In the genomic region with DNA sequence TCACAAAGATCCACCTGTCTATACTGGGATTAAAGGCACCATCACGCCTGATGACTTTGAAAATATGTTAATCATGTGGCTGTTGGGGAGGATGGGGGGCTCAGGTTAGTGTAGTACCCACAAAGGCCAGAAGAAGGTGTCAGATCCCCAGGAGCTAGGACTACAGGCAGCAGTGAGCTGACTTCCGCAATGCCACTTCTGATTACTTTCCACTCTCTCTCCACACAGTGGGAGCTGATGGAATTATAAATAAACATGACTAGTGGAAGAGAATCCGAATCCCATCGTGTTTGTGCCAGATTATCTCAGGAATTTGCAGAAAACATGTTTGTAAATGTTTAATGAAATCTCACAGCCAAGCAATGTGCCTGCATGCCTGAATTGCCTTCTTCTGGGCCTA, we compare ENCODE assay signal across 9 mouse cellular contexts. TPM values are rescaled to one million over a fixed set of nuclear protein-coding genes. Genes with fewer than 3 reads are reported as not detected.
A peak's percentile ranks its signal among the peaks of the same experiment; 100 is the strongest.
DNase-seq lines count a peak whose midpoint lies in the region; ATAC-seq and TF ChIP-seq lines count a peak whose summit lies in the region.
"Had no signal": no experiment of that assay in that cellular context is flagged by ENCODE, and none has a peak within 500 bp of the region (broad histone marks: within the 10 kb centered on the region; RNA-seq: fewer than 3 reads in every experiment).

No protein-coding gene starts in this region.

- H3K4me1 ChIP-seq in hindbrain, embryonic 14.5 days (replicated peaks; ENCODE audit: control insufficient read depth, insufficient read depth, low read length), result 0 out of 2 replicates have a peak, but pooled peaks cover 5% of the 10 kb centered on the region
- H3K4me1 ChIP-seq in hindbrain, embryonic 11.5 days (replicated peaks; ENCODE audit: control insufficient read depth, insufficient read depth, low read length), result peaks cover 3% of the 10 kb centered on the region; the same call in 1 of the 2 replicates
- H3K4me1 ChIP-seq in ES-Bruce4 (ENCODE audit: control insufficient read depth, insufficient read depth, low read length), result peaks cover 20% of the 10 kb centered on the region
- peaks cover 49% of the 10 kb centered on the region for H3K4me1 ChIP-seq in forebrain, embryonic 13.5 days
- H3K4me1 ChIP-seq in lung, embryonic 14.5 days (ENCODE audit: insufficient read depth), result no peaks in the 10 kb centered on the region

- no peak overlapping the region for H3K4me2 ChIP-seq in hindbrain, embryonic 14.5 days (replicated peaks)
- H3K4me2 ChIP-seq in hindbrain, embryonic 11.5 days (replicated peaks; ENCODE audit: low read depth, low read length), result no peak overlapping the region
- no peak overlapping the region for H3K4me2 ChIP-seq in forebrain, embryonic 13.5 days
- no peak overlapping the region for H3K4me2 ChIP-seq in lung, embryonic 14.5 days
- H3K4me2 ChIP-seq: embryonic facial prominence, embryonic 15.5 days had no signal

- DNase-seq in hindbrain, embryonic 14.5 days (ENCODE audit: low spot score), result no peak
- no peak for DNase-seq in hindbrain, embryonic 11.5 days (ENCODE audit: low spot score)
- DNase-seq in lung, embryonic 14.5 days, result peak; percentile 53
- DNase-seq in spleen, adult 18-20 months, result no peak

- H3K36me3 ChIP-seq in hindbrain, embryonic 14.5 days (replicated peaks; ENCODE audit: control insufficient read depth, insufficient read depth), result no peaks in the 10 kb centered on the region
- no peaks in the 10 kb centered on the region for H3K36me3 ChIP-seq in hindbrain, embryonic 11.5 days (ENCODE audit: control insufficient read depth, insufficient read depth, low read length)
- H3K36me3 ChIP-seq in ES-Bruce4 (ENCODE audit: control insufficient read depth, insufficient read depth, low read length, poor library complexity, severe bottlenecking), result no peaks in the 10 kb centered on the region
- no peaks in the 10 kb centered on the region for H3K36me3 ChIP-seq in forebrain, embryonic 13.5 days (ENCODE audit: poor library complexity, severe bottlenecking)
- no peaks in the 10 kb centered on the region for H3K36me3 ChIP-seq in lung, embryonic 14.5 days (ENCODE audit: insufficient read depth)
- H3K36me3 ChIP-seq: embryonic facial prominence, embryonic 15.5 days had no signal

- TF ChIP-seq POLR2A in ES-Bruce4 (IDR thresholded peaks at IDR 0.05; ENCODE audit: insufficient read depth, low read length), result no peak

- peak; percentile 31 for TF ChIP-seq CTCF in ES-Bruce4 (IDR thresholded peaks at IDR 0.05; ENCODE audit: low read depth, low read length)
- peak; percentile 61 for TF ChIP-seq CTCF in lung, embryonic 14.5 days (IDR thresholded peaks at IDR 0.05; ENCODE audit: low read depth)

- 0 out of 2 replicates have a peak, but pooled peaks have one; percentile 31 for ATAC-seq in hindbrain, embryonic 14.5 days (ENCODE audit: low FRiP score)
- ATAC-seq in hindbrain, embryonic 11.5 days (ENCODE audit: low FRiP score), result no peak
- ATAC-seq in forebrain, embryonic 13.5 days, result 0 out of 2 replicates have a peak, but pooled peaks have one; percentile 53
- peak; percentile 55 for ATAC-seq in lung, embryonic 14.5 days (ENCODE audit: insufficient read depth)
- ATAC-seq in megakaryocyte, adult 5-6 weeks (ENCODE audit: poor library complexity, severe bottlenecking), result no peak
- no peak for ATAC-seq in inflammation-experienced regulatory T-cells, adult 6 months

- TF ChIP-seq EP300 in ES-Bruce4 (IDR thresholded peaks at IDR 0.05; ENCODE audit: insufficient read depth, low read depth, low read length), result no peak

- no peaks in the 10 kb centered on the region for H3K9me3 ChIP-seq in hindbrain, embryonic 14.5 days (ENCODE audit: control insufficient read depth, low read length)
- H3K9me3 ChIP-seq in hindbrain, embryonic 11.5 days (ENCODE audit: control insufficient read depth, low read length), result no peaks in the 10 kb centered on the region
- no peaks in the 10 kb centered on the region for H3K9me3 ChIP-seq in ES-Bruce4 (replicated peaks; ENCODE audit: control insufficient read depth, insufficient read depth, low read length, poor library complexity, severe bottlenecking)
- no peaks in the 10 kb centered on the region for H3K9me3 ChIP-seq in forebrain, embryonic 13.5 days (replicated peaks)
- H3K9me3 ChIP-seq in lung, embryonic 14.5 days (ENCODE audit: low read depth, low read length), result no peaks in the 10 kb centered on the region
- H3K9me3 ChIP-seq: embryonic facial prominence, embryonic 15.5 days had no signal

- 42% methylated on average over 4 of the region's 4 CpGs for WGBS in hindbrain, embryonic 14.5 days
- WGBS in hindbrain, embryonic 11.5 days, result 48% methylated on average over 4 of the region's 4 CpGs
- 25% methylated on average over 4 of the region's 4 CpGs for WGBS in forebrain, embryonic 13.5 days
- WGBS in lung, embryonic 14.5 days, result 27% methylated on average over 4 of the region's 4 CpGs

- no peaks in the 10 kb centered on the region for H3K27me3 ChIP-seq in hindbrain, embryonic 14.5 days (ENCODE audit: control insufficient read depth, insufficient read depth, low read length)
- H3K27me3 ChIP-seq in hindbrain, embryonic 11.5 days (ENCODE audit: control insufficient read depth, insufficient read depth, low read length), result no peaks in the 10 kb centered on the region
- H3K27me3 ChIP-seq in ES-Bruce4 (ENCODE audit: control insufficient read depth, insufficient read depth, low read length, poor library complexity, severe bottlenecking), result no peaks in the 10 kb centered on the region
- H3K27me3 ChIP-seq in forebrain, embryonic 13.5 days, result no peaks in the 10 kb centered on the region
- H3K27me3 ChIP-seq in lung, embryonic 14.5 days (ENCODE audit: insufficient read depth, low read length), result no peaks in the 10 kb centered on the region
- H3K27me3 ChIP-seq: embryonic facial prominence, embryonic 15.5 days had no signal

- no peak overlapping the region for H3K9ac ChIP-seq in hindbrain, embryonic 14.5 days
- no peak overlapping the region for H3K9ac ChIP-seq in hindbrain, embryonic 11.5 days (ENCODE audit: low read depth, low read length)
- H3K9ac ChIP-seq in ES-Bruce4 (ENCODE audit: low read depth, poor library complexity, severe bottlenecking), result no peak overlapping the region
- no peak overlapping the region for H3K9ac ChIP-seq in forebrain, embryonic 13.5 days
- H3K9ac ChIP-seq in lung, embryonic 14.5 days, result no peak overlapping the region
- H3K9ac ChIP-seq: embryonic facial prominence, embryonic 15.5 days had no signal

- H3K4me3 ChIP-seq in hindbrain, embryonic 14.5 days (replicated peaks; ENCODE audit: low read length), result no peak overlapping the region
- H3K4me3 ChIP-seq in hindbrain, embryonic 11.5 days (ENCODE audit: low read depth, low read length), result no peak overlapping the region
- H3K4me3 ChIP-seq in ES-Bruce4 (ENCODE audit: low read depth, low read length), result no peak overlapping the region
- no peak overlapping the region for H3K4me3 ChIP-seq in forebrain, embryonic 13.5 days
- H3K4me3 ChIP-seq in lung, embryonic 14.5 days (ENCODE audit: low read depth, low read length), result no peak overlapping the region
- H3K4me3 ChIP-seq: embryonic facial prominence, embryonic 15.5 days had no signal

- H3K27ac ChIP-seq in hindbrain, embryonic 14.5 days, result no peak overlapping the region
- no peak overlapping the region for H3K27ac ChIP-seq in hindbrain, embryonic 11.5 days (ENCODE audit: low read depth, low read length)
- H3K27ac ChIP-seq in ES-Bruce4 (ENCODE audit: insufficient read depth, low read length), result no peak overlapping the region
- peak overlapping the region; percentile 61 for H3K27ac ChIP-seq in forebrain, embryonic 13.5 days
- peak overlapping the region; percentile 42 for H3K27ac ChIP-seq in lung, embryonic 14.5 days (ENCODE audit: low read depth)
- H3K27ac ChIP-seq: embryonic facial prominence, embryonic 15.5 days had no signal

RNA-seq across cellular contexts. Expression of a gene that starts 46.1 kb away (rescaled TPM):
- polyA plus RNA-seq in hindbrain, embryonic 14.5 days (2014; fragmentation: Nextera tagmentation; extraction: Ambion mirVana), result 5.6 and 7.3 TPM in 2 replicates
- polyA plus RNA-seq in hindbrain, embryonic 11.5 days (2014; fragmentation: Nextera tagmentation; extraction: Ambion mirVana), result 8.4 and 8.8 TPM in 2 replicates
- polyA plus RNA-seq in ES-Bruce4 (2011; ENCODE audit: insufficient read depth, insufficient read length, low read depth, missing spikeins), result 80.0 and 80.5 TPM in 2 replicates
- 13.1 and 15.6 TPM in 2 replicates for polyA plus RNA-seq in forebrain, embryonic 13.5 days (2015; fragmentation: Nextera tagmentation; extraction: Ambion mirVana)
- 9.5 and 10.3 TPM in 2 replicates for polyA plus RNA-seq in lung, embryonic 14.5 days (2014; fragmentation: Nextera tagmentation; extraction: Ambion mirVana)
- total RNA-seq in megakaryocyte, adult 5-6 weeks (2015), result 0.02 and 0.16 TPM in 2 replicates
- total RNA-seq in megakaryocyte, adult 5-6 weeks (2017), result 0.18 TPM in 1 of 2 replicates, not detected in the other
- polyA plus RNA-seq in inflammation-experienced regulatory T-cells, adult 6 months (2017; shearing (Covaris generic)), result 10 to 100 TPM in 1 of 3 experiments, 1 to 10 TPM in 2; 4.6 to 13.4 (median 6.8) TPM

Comparison
In these comparisons a context has a peak if more than half of its experiments do, and no peak if none do; other contexts are left out.
1. ATAC-seq: peak in hindbrain, embryonic 14.5 days (single experiment), forebrain, embryonic 13.5 days (single experiment) and lung, embryonic 14.5 days (single experiment); none in hindbrain, embryonic 11.5 days (single experiment), megakaryocyte, adult 5-6 weeks (single experiment) and inflammation-experienced regulatory T-cells, adult 6 months (single experiment).
2. H3K27ac ChIP-seq: peak in forebrain, embryonic 13.5 days (single experiment) and lung, embryonic 14.5 days (single experiment); none in hindbrain, embryonic 14.5 days (single experiment), hindbrain, embryonic 11.5 days (single experiment) and ES-Bruce4 (single experiment).